Mouse (Mus musculus): ENCODE measurements at regions not wholly inside any gene's neighbourhood (a gene's known extent, or its start where the extent isn't known, plus 50 kb on each side); places are given as distances from the start of the nearest gene placed in this dataset.

DNA sequence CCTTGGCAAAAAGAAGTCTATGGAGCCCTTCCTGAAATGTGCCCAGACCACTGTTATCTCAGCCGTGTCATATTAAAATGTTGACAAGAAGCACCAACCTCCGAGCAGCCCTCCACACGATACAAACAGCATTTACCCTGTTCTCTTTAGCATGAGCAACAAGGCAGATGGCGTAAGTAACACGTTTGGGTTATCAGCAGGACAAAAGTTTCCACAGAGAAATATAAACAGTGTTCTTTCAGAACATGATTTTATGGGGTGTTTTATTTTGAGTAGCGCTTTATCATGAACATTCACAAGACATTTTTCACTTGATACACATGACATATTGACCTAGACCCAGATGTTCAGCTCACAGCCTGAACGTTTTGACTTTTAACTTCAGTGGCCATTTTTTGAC, 245.3 kb upstream of the Tars start:
- no peak overlapping the region for H3K4me3 ChIP-seq
- WGBS = 49% methylated on average over 7 of the region's 7 CpGs
- no peaks in the 10 kb centered on the region for H3K36me3 ChIP-seq (ENCODE audit: control insufficient read depth, insufficient read depth, low read length)
- H3K79me2 ChIP-seq (replicated peaks; ENCODE audit: control insufficient read depth, insufficient read depth, low read length) = no peaks in the 10 kb centered on the region
- H3K27me3 ChIP-seq (ENCODE audit: control insufficient read depth, insufficient read depth, low read length) = no peaks in the 10 kb centered on the region
- DNase-seq = no peak
- intact Hi-C loops (cut with DNase I) = no loop called here
- H3K27ac ChIP-seq = no peak overlapping the region
- no peaks in the 10 kb centered on the region for H3K4me1 ChIP-seq (ENCODE audit: control insufficient read depth, insufficient read depth, low read length)
- no peak overlapping the region for H3K9ac ChIP-seq (ENCODE audit: low read depth, low read length)
- TF ChIP-seq POLR2A (IDR thresholded peaks at IDR 0.05; ENCODE audit: insufficient read depth, low read depth, low read length) (no peak), CTCF (IDR thresholded peaks at IDR 0.05) (no peak), EP300 (IDR thresholded peaks at IDR 0.05; ENCODE audit: insufficient read depth, low read depth, low read length) (no peak)

- Histone ChIP-seq H3K9ac (ENCODE audit: low read depth, low read length) (no peak overlapping the region), H3K79me2 (replicated peaks; ENCODE audit: control insufficient read depth, insufficient read depth, low read length) (no peaks in the 10 kb centered on the region), H3K4me3 (no peak overlapping the region), H3K27ac (no peak overlapping the region), H3K27me3 (ENCODE audit: control insufficient read depth, insufficient read depth, low read length) (no peaks in the 10 kb centered on the region), H3K36me3 (ENCODE audit: control insufficient read depth, insufficient read depth, low read length) (no peaks in the 10 kb centered on the region), H3K4me1 (ENCODE audit: control insufficient read depth, insufficient read depth, low read length) (no peaks in the 10 kb centered on the region)
- 74% methylated on average over 2 of the region's 2 CpGs for WGBS
- DNase-seq = no peak
- TF ChIP-seq CTCF (IDR thresholded peaks at IDR 0.05) = no peak
- TF ChIP-seq POLR2A (IDR thresholded peaks at IDR 0.05; ENCODE audit: insufficient read depth, low read depth, low read length) = no peak
- TF ChIP-seq EP300 (IDR thresholded peaks at IDR 0.05; ENCODE audit: insufficient read depth, low read depth, low read length) = no peak
- intact Hi-C loops (cut with DNase I) = no loop called here
These were observed 231.2 kb upstream of the Tars start for GRCm38 (mm10) chr15:11630654-11631053.

- H3K4me1 ChIP-seq (ENCODE audit: control insufficient read depth, insufficient read depth, low read length) = no peaks in the 10 kb centered on the region
- no peak overlapping the region for H3K9ac ChIP-seq (ENCODE audit: low read depth, low read length)
- H3K27me3 ChIP-seq (ENCODE audit: control insufficient read depth, insufficient read depth, low read length) = no peaks in the 10 kb centered on the region
- H3K79me2 ChIP-seq (replicated peaks; ENCODE audit: control insufficient read depth, insufficient read depth, low read length) = no peaks in the 10 kb centered on the region
- no peak for DNase-seq
- H3K27ac ChIP-seq = no peak overlapping the region
- H3K4me3 ChIP-seq = no peak overlapping the region
- WGBS = 58% methylated on average over 9 of the region's 9 CpGs
- intact Hi-C loops (cut with DNase I) = no loop called here
- no peaks in the 10 kb centered on the region for H3K36me3 ChIP-seq (ENCODE audit: control insufficient read depth, insufficient read depth, low read length)
- no peak for TF ChIP-seq POLR2A (IDR thresholded peaks at IDR 0.05; ENCODE audit: insufficient read depth, low read depth, low read length)
- TF ChIP-seq EP300 (IDR thresholded peaks at IDR 0.05; ENCODE audit: insufficient read depth, low read depth, low read length) = no peak
- no peak for TF ChIP-seq CTCF (IDR thresholded peaks at IDR 0.05)
These were observed 227.0 kb upstream of the Tars start for GRCm38 (mm10) chr15:11626433-11626832.

DNA sequence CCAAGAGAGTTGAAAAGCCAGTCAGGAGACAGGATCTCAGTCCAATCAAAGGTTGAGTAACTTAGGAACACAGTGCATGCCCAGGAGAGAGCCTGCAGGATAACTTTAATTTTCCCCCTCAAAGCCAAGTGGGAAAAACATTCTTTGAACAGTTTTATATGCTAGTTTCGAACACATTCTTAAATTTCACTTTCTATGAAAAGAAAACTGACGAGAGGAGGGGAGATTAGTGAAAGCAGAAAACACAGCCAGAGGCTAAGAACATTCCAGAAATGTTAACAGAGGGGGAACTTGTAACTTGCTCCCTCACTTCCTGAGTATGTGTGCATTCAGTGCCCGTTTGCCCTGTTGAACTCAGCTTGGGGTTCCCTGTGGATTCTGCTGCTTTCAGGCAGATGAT, 213.0 kb upstream of the Tars start:
- Histone ChIP-seq H3K79me2 (replicated peaks; ENCODE audit: control insufficient read depth, insufficient read depth, low read length) (no peaks in the 10 kb centered on the region), H3K9ac (ENCODE audit: low read depth, low read length) (no peak overlapping the region), H3K36me3 (ENCODE audit: control insufficient read depth, insufficient read depth, low read length) (no peaks in the 10 kb centered on the region), H3K27ac (no peak overlapping the region), H3K27me3 (ENCODE audit: control insufficient read depth, insufficient read depth, low read length) (no peaks in the 10 kb centered on the region), H3K4me3 (no peak overlapping the region), H3K4me1 (ENCODE audit: control insufficient read depth, insufficient read depth, low read length) (no peaks in the 10 kb centered on the region; the same call in 1 of the 2 replicates)
- TF ChIP-seq EP300 (IDR thresholded peaks at IDR 0.05; ENCODE audit: insufficient read depth, low read depth, low read length) (no peak), CTCF (IDR thresholded peaks at IDR 0.05) (no peak), POLR2A (IDR thresholded peaks at IDR 0.05; ENCODE audit: insufficient read depth, low read depth, low read length) (no peak)
- intact Hi-C loops (cut with DNase I) = no loop called here
- 30% methylated on average over 3 of the region's 3 CpGs for WGBS
- no peak for DNase-seq

- intact Hi-C loops (cut with DNase I) = no loop called here
- no peak overlapping the region for H3K4me3 ChIP-seq
These were observed 210.7 kb upstream of the Tars start for GRCm38 (mm10) chr15:11610043-11610670.

DNA sequence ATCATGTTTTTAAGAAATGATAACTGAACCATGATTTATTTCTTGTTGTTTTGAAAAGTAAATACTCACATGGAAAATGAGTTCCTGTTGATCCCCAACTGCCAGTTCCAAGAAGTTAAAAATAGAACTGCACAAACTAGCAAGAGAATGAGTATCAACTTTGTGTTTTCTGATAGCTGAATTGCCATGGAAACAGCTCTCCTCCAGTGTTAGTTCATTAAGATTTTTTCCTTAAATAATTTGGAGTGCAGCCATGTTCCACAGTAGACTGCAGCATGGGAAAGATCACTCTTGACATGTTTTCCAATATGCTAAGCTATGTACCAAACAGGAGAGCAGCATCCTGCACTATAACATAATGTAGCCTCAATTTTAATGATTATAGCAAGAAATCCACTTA, 208.0 kb upstream of the Tars start:
- intact Hi-C loops (cut with DNase I) = no loop called here
- no peak for DNase-seq
- no peak overlapping the region for H3K4me3 ChIP-seq

More at GRCm38 (mm10) chr15:11610043-11610670, 210.7 kb upstream of the Tars start:
- H3K27me3 ChIP-seq (ENCODE audit: control insufficient read depth, insufficient read depth, low read length) = no peaks in the 10 kb centered on the region
- H3K36me3 ChIP-seq (ENCODE audit: control insufficient read depth, insufficient read depth, low read length) = no peaks in the 10 kb centered on the region
- no peaks in the 10 kb centered on the region for H3K79me2 ChIP-seq (replicated peaks; ENCODE audit: control insufficient read depth, insufficient read depth, low read length)
- WGBS = 83% methylated on average over 3 of the region's 3 CpGs
- TF ChIP-seq POLR2A (IDR thresholded peaks at IDR 0.05; ENCODE audit: insufficient read depth, low read depth, low read length) (no peak), CTCF (IDR thresholded peaks at IDR 0.05) (no peak), EP300 (IDR thresholded peaks at IDR 0.05; ENCODE audit: insufficient read depth, low read depth, low read length) (no peak)
- H3K9ac ChIP-seq (ENCODE audit: low read depth, low read length) = no peak overlapping the region
- H3K27ac ChIP-seq = no peak overlapping the region
- no peaks in the 10 kb centered on the region; the same call in 1 of the 2 replicates for H3K4me1 ChIP-seq (ENCODE audit: control insufficient read depth, insufficient read depth, low read length)
- no peak for DNase-seq

More for the DNA sequence above, 208.0 kb upstream of the Tars start:
- H3K27me3 ChIP-seq (ENCODE audit: control insufficient read depth, insufficient read depth, low read length) = no peaks in the 10 kb centered on the region
- no peaks in the 10 kb centered on the region for H3K36me3 ChIP-seq (ENCODE audit: control insufficient read depth, insufficient read depth, low read length)
- TF ChIP-seq EP300 (IDR thresholded peaks at IDR 0.05; ENCODE audit: insufficient read depth, low read depth, low read length) (no peak), CTCF (IDR thresholded peaks at IDR 0.05) (no peak), POLR2A (IDR thresholded peaks at IDR 0.05; ENCODE audit: insufficient read depth, low read depth, low read length) (no peak)
- H3K4me1 ChIP-seq (ENCODE audit: control insufficient read depth, insufficient read depth, low read length) = no peaks in the 10 kb centered on the region; the same call in 1 of the 2 replicates
- H3K27ac ChIP-seq = no peak overlapping the region; the same call in 1 of the 2 replicates
- H3K79me2 ChIP-seq (replicated peaks; ENCODE audit: control insufficient read depth, insufficient read depth, low read length) = no peaks in the 10 kb centered on the region
- H3K9ac ChIP-seq (ENCODE audit: low read depth, low read length) = no peak overlapping the region
